Mouse (Mus musculus) urinary bladder, adult 2 months (tissue): ENCODE data around the gene Mettl2. TPM values are rescaled to one million over a fixed set of nuclear protein-coding genes. Genes with fewer than 3 reads are reported as not detected.

Source experiments
- DNase-seq: peaks from one replicate; pipeline ENCODE4 v3.0.0; 2022; ENCODE audit warnings: low spot score
- polyA plus RNA-seq: library from polyadenylated mRNA; depleted of rRNA; stranded (reverse); fragments of >200 nt; gene quantifications from 2 replicates; pipeline ENCODE4 v1.2.3, GENCODE M21; 2012; rRNA removed

Gene Mettl2
- polyA plus RNA-seq, 1 experiment, result 30.5 TPM

GRCm38 (mm10) chr11:105153068-105153833, 27.0 kb downstream of the Mettl2 start:
- DNase-seq, result no peak

DNA sequence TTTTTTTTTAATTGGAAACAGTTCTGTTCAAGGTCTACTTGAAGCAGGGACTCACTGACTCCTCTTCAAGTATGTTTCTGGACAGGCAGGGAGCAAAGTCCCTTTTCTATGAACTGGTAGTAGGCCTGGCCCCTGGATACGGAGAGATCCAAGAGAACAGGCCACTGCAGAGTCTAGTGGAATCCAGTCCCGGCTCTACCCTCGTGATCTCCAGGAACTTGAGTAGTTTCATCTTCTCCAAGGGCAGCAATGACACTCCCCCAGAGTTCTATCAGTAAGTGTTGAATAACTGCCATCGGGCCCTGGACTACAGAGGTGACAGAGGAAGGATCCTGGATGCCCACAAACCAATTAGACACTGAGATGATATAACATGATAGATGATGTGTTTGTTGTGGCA, 29.7 kb downstream of the Mettl2 start:
- no peak for DNase-seq

DNA sequence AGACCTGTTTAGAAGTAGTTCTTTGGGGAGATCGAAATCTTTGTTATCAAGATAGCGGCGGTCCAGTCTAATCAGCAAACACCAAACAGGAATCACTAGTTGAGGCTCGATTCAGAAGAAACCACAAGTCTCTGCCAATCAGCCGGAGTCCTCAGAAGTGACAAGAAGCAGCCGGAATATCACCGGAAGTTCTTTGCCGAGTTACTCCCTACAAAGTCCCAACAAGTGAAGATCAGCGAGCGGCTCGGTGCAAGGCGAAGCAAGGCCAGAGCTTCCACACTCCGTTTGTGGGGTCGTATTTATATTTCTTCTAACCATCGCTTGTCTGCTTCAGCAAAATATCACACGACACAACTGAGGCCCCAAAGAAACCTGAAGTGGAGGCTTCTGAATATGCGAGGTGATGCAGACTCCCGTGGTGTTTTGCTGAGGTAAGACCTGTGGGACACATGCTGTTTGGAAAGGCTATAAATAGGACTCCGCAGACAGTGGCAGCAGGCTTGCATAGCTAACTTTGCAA, 30.6 kb downstream of the Mettl2 start:
- no peak for DNase-seq

GRCm38 (mm10) chr11:105158047-105158446, 31.8 kb downstream of the Mettl2 start:
- no peak for DNase-seq

GRCm38 (mm10) chr11:105159673-105160360, 33.6 kb downstream of the Mettl2 start:
- no peak for DNase-seq

GRCm38 (mm10) chr11:105161411-105161810, 35.2 kb downstream of the Mettl2 start:
- DNase-seq, result no peak

DNA sequence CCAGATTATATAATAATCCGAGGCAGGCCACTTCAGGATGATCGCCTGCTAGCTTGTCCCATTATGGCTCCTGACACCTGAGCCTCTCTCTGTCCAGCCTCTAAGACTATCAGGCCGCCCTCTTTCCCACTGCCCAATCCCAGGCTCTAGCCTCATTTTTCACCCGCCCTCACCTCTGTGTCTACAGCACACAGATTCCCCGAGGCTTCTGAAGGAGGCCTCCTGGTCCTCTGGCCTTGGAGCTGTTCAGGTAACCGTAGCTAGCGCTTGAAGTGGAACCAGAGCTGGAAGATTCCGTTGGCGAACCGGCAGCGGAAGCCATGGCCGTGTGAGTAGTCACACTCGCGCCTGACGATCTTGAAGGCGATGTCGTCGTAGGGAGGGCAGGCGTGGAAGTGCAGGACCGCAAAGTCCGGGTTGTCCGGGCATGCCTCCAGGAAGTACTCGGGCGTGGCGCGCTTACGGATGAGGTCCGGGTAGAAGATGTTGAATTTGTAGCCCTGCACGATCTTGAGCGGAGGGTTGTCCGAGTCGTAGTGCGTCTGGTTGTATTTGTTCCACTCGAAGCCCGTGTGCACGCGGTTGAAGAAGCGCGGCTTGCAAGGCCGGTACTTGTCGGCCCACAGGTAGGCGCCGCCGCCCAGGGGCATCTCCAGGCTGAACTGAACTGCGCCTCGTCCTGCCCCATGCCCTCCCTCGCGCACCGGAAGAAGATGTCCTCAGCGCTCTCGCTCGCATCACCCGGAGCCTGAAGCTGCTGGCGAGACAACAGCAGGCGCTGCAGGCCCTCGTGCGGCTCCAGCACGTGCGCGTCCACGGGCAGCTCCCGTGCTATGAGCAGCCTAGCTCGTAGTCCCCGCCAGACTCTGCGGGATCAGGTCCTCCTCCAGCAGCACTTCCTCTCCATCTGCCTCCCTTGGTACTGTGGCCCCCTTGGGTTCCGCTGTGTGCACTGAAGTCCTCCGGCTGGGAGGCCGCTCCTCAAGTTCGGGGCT, 38.6 kb downstream of the Mettl2 start:
- no peak for DNase-seq

DNA sequence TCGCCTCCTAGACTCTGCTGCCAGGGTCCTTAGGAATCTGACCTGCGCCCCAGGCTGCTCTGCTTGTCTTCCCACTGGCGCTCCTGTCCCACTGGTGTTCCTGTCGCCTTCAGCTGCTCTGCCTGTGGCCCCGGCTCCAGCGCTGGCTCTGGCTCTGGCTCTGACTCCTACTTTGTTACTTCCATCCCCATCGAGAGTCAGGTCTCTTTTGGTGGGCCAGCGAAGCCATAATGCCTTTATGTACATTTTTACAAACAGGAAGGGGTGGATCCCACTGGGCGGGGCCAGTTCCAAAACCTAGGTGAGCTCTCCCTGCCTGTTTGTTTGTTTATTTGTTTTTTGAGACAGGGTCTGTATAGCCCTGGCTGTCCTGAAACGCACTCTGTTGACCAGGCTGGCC, 40.6 kb downstream of the Mettl2 start:
- DNase-seq, result no peak

DNA sequence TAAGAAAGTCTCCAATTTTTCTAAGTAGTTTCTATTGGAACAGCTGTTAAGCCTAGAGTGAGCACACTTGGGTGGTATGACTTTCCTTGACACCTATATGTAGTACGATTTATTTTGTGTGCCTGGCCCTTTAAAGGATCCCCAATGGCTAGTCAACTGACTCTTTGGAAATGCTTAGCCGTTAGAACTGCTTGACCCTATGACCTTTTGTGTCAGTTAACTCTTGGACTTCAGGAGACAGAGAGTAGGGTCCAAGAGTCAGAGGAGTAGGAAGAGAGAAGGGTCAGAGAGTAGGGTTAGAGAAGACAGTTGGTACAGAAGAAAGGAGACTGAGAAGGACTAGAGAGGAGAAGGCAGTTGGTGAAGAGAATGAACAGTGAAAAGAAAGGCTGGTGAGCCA, 52.3 kb downstream of the Mettl2 start, which contains the start of gene Tlk2:
Gene Tlk2 (plus strand): TSS at position 292 of the 400 bp plus-strand sequence.
- DNase-seq, result no peak

- DNase-seq, result no peak
Measured at GRCm38 (mm10) chr11:105179523-105179922, 53.3 kb downstream of the Mettl2 start.

- DNase-seq, result peak; percentile 37
Measured at GRCm38 (mm10) chr11:105180471-105181091, 54.4 kb downstream of the Mettl2 start.

DNA sequence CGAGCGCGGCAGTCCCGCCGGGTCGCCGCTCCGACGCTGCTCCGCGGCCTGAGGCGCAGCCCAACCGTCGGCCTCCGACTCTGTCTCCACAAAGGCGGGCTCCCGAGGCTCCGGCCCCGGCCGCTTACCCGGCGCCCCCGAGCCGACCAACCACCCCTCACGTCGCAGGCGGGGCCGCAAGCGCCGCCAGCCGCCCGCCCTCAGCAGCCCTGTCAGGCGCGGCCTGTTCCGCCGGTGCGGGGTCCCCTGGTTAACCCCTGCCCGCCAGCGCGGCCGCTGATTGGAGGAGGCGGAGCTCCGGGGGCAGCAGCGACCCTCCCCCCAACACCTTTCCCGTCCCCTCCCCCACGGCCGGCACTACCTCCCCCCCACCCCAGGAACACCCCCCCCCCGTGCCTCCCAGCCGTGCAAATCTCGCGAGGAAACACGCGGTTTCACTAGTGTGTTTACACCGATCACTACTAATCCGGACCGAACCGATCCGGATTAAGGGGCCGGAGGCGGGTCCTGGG, 55.0 kb downstream of the Mettl2 start:
- peak; percentile 93 for DNase-seq

- peak; percentile 64 for DNase-seq
Measured at GRCm38 (mm10) chr11:105181689-105182460, 55.6 kb downstream of the Mettl2 start.

- DNase-seq, result no peak
Measured at GRCm38 (mm10) chr11:105182461-105182855, 56.2 kb downstream of the Mettl2 start.

DNA sequence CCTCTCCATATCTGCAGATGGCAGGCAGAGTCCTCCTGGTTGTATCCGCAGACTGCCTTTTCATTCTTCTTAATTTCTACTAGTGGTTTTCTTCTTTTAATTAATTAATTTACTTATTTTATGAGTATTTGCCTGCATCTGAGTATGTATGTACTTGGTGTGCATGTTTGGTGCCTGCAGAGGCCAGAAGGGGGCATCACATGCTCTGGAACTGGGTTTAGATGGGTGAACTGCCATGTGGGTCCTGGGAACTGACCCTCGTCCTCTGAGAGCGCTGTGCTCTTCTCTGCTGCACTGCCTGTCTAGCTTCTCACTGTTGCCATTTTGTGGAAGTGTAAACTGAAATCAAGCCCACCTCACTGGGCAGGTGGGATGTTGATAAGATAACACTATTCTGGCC, 58.5 kb downstream of the Mettl2 start:
- DNase-seq, result no peak

Other genes with a start within 250 kb of the Mettl2 start
- 0.09 TPM in 1 of 2 replicates, not detected in the other for gene Efcab3, start 62.8 kb upstream of the Mettl2 start, polyA plus RNA-seq
- not detected in 2 replicates for gene Gm10842, start 20.5 kb downstream of the Mettl2 start, polyA plus RNA-seq
- gene Tlk2, start 52.4 kb downstream of the Mettl2 start, polyA plus RNA-seq, result 37.9 and 39.6 TPM in 2 replicates
- 24.4 and 32.4 TPM in 2 replicates for gene Mrc2, start 166.2 kb downstream of the Mettl2 start, polyA plus RNA-seq